Mouse (Mus musculus) adipocyte (in vitro differentiated cells): ENCODE measurements around the gene Eef1akmt4.
"Not testable (repeated sequence)": the region's sequence is repeated elsewhere in the genome, so short reads cannot be mapped to it uniquely, and the experiment has no call there.

Source experiments
- DNase-seq: peaks from one replicate; pipeline ENCODE4 v3.0.0-alpha.2; 2016; ENCODE audit warnings: low spot score

The Eef1akmt4 gene

GRCm38 (mm10) chr16:20628871-20629391 lies 17.5 kb downstream of the Eef1akmt4 start:
- DNase-seq, result no peak

GRCm38 (mm10) chr16:20629731-20630634 lies 18.6 kb downstream of the Eef1akmt4 start, which contains the start of gene Ece2:
TSS of gene Ece2 (plus strand) at chr16:20629828.
- peak; percentile 28 for DNase-seq

GRCm38 (mm10) chr16:20637410-20637809 lies 26.0 kb downstream of the Eef1akmt4 start:
- DNase-seq, result no peak

GRCm38 (mm10) chr16:20638367-20638766 lies 27.0 kb downstream of the Eef1akmt4 start:
- no peak for DNase-seq

- peak; percentile 75 for DNase-seq
Observed at GRCm38 (mm10) chr16:20642161-20642560, 30.8 kb downstream of the Eef1akmt4 start.

- DNase-seq, result no peak
Observed at GRCm38 (mm10) chr16:20643911-20644310, 32.5 kb downstream of the Eef1akmt4 start.

GRCm38 (mm10) chr16:20651076-20651946 lies 39.9 kb downstream of the Eef1akmt4 start, which contains the start of gene Psmd2:
TSS of gene Psmd2 (plus strand) at chr16:20651652.
- peak; percentile 97 for DNase-seq

GRCm38 (mm10) chr16:20651947-20652310 lies 40.5 kb downstream of the Eef1akmt4 start:
- DNase-seq, result no peak

- no peak for DNase-seq
Observed at GRCm38 (mm10) chr16:20653315-20653714, 41.9 kb downstream of the Eef1akmt4 start.

GRCm38 (mm10) chr16:20657661-20658060 lies 46.3 kb downstream of the Eef1akmt4 start:
- DNase-seq, result no peak

- DNase-seq, result not testable (repeated sequence)
Observed at GRCm38 (mm10) chr16:20668013-20668412, 56.6 kb downstream of the Eef1akmt4 start, which contains the start of gene Eif4g1. TSS of gene Eif4g1 (plus strand) at chr16:20668313.
